Mouse (Mus musculus) midbrain, embryonic 14.5 days (tissue): ENCODE measurements around the gene Nfya. TPM values are rescaled to one million over a fixed set of nuclear protein-coding genes. Genes with fewer than 3 reads are reported as not detected.
A peak's percentile ranks its signal among the peaks of the same experiment; 100 is the strongest.

ENCODE experiments used
- ATAC-seq: fragments of 200-750 bp; cut with Nextera tagmentation; 2 replicates; pipeline ENCODE4 v1.8.0; 2017; ENCODE audit warnings: moderate number of reproducible peaks, moderate library complexity; ENCODE audit not compliant: low FRiP score, low TSS enrichment
- DNase-seq: peaks from one replicate; pipeline ENCODE4 v3.0.0-alpha.2; 2015
- H3K27ac ChIP-seq: fragments of 300-500 bp; sonication (generic); replicated peaks from 2 replicates; pipeline ENCODE4 v1.5.1; 2014; ENCODE audit warnings: mild to moderate bottlenecking, low read depth, low read length, moderate library complexity
- H3K27me3 ChIP-seq: fragments of 300-500 bp; sonication (generic); 2 replicates; pipeline ENCODE4 v1.6.1; 2014; ENCODE audit warnings: low read length, control low read depth, mixed read lengths; ENCODE audit not compliant: control insufficient read depth, insufficient read depth
- H3K36me3 ChIP-seq: fragments of 300-500 bp; sonication (generic); 2 replicates; pipeline ENCODE4 v1.6.1; 2014; ENCODE audit warnings: low read length, control low read depth; ENCODE audit not compliant: control insufficient read depth, insufficient read depth
- H3K4me1 ChIP-seq: fragments of 300-500 bp; sonication (generic); 2 replicates; pipeline ENCODE4 v1.6.1; 2014; ENCODE audit warnings: mild to moderate bottlenecking, antibody characterized with exemption, low read length, control low read depth; ENCODE audit not compliant: control insufficient read depth, insufficient read depth
- H3K4me2 ChIP-seq: fragments of 300-500 bp; sonication (generic); 2 replicates; pipeline ENCODE4 v1.6.1; 2014; ENCODE audit warnings: mild to moderate bottlenecking, low read length, moderate library complexity
- H3K4me3 ChIP-seq: fragments of 300-500 bp; sonication (generic); replicated peaks from 2 replicates; pipeline ENCODE4 v1.5.1; 2014; ENCODE audit warnings: low read depth, low read length
- H3K9ac ChIP-seq: fragments of 300-500 bp; sonication (generic); replicated peaks from 2 replicates; pipeline ENCODE4 v1.6.1; 2014; ENCODE audit warnings: mild to moderate bottlenecking, low read length, moderate library complexity
- H3K9me3 ChIP-seq: fragments of 300-500 bp; sonication (generic); 2 replicates; pipeline ENCODE4 v1.6.1; 2016; ENCODE audit warnings: low read length, control low read depth, mixed read lengths; ENCODE audit not compliant: control insufficient read depth
- WGBS: fragments of 180-500 bp; shearing (Covaris S2); extraction: QIAGEN DNeasy Blood & Tissue Kit; methylation state at CpG from one replicate; pipeline ENCODE4 v1.1.7; 2014; 5-methylcytosine and 5-hydroxymethylcytosine counted together
- polyA plus RNA-seq: library from polyadenylated mRNA; unstranded; fragments of >200 nt; fragmentation: Nextera tagmentation; extraction: Ambion mirVana; gene quantifications from 2 replicates; pipeline ENCODE4 v1.2.1, GENCODE M21; 2014

Nfya gene
- polyA plus RNA-seq, 1 experiment from 2014 or later: 16.5 TPM

- peak overlapping the region; percentile 85 for H3K4me3 ChIP-seq
- ATAC-seq (peak; percentile 11), DNase-seq (peak; percentile 83)
- no peaks in the 10 kb centered on the region for H3K9me3 ChIP-seq
- peak overlapping the region; percentile 64 for H3K4me2 ChIP-seq
- H3K9ac ChIP-seq: peak overlapping the region; percentile 96
- peaks cover 22% of the 10 kb centered on the region for H3K4me1 ChIP-seq
- peak overlapping the region; percentile 100 for H3K27ac ChIP-seq
- under 1% methylated on average over 47 of the region's 47 CpGs for WGBS
- 0 out of 2 replicates have a peak, but pooled peaks cover 5% of the 10 kb centered on the region for H3K36me3 ChIP-seq
- H3K27me3 ChIP-seq: no peaks in the 10 kb centered on the region
Measured at GRCm38 (mm10) chr17:48408526-48409291, 997 bp downstream of the Nfya start.

DNA sequence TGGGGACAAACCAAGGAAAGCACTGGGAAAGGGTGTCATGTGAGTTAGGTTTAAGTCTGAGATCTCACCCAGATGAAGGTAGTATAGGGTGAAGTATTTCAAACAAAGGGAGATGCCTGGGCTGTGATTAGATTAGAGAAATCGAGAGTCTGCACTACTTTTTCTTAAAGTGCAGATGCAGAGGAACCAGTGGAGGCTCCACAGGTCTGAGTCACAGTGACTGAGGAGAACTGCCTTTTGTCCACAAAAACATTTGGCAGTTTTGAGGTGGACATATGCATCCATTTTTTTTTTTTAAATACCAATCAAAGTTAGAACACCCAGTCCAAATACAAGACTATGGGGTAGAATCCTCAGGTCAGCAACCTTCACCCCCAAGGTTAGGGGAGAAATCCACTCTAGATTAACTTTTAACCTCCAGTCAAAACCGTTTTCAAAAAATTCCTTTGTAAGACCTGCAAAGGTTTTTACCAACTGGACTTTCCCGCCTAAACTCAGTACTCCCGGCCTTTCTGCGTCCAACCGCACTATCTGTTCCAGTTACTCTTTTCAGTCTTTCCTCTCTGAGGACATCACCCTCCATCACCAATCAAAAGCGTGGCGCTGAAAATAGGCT lies 1.7 kb downstream of the Nfya start:
- WGBS: 10% methylated on average over 8 of the region's 8 CpGs
- no peak for ATAC-seq
- H3K4me1 ChIP-seq: peaks cover 22% of the 10 kb centered on the region

GRCm38 (mm10) chr17:48407154-48407553 lies 2.6 kb downstream of the Nfya start:
- Histone ChIP-seq H3K36me3 (no peaks in the 10 kb centered on the region), H3K27ac (no peak overlapping the region), H3K9me3 (no peaks in the 10 kb centered on the region), H3K27me3 (no peaks in the 10 kb centered on the region), H3K4me1 (peaks cover 22% of the 10 kb centered on the region), H3K9ac (no peak overlapping the region), H3K4me3 (no peak overlapping the region), H3K4me2 (peak overlapping the region; percentile 64)
- ATAC-seq: no peak
- DNase-seq: no peak
- WGBS: 91% methylated on average over 4 of the region's 4 CpGs

More for the DNA sequence above, 1.7 kb downstream of the Nfya start:
- 0 out of 2 replicates have a peak, but pooled peaks cover 2% of the 10 kb centered on the region for H3K36me3 ChIP-seq
- H3K9me3 ChIP-seq: no peaks in the 10 kb centered on the region
- peak overlapping the region; percentile 100 for H3K27ac ChIP-seq
- H3K4me2 ChIP-seq: peak overlapping the region; percentile 64
- H3K4me3 ChIP-seq: peak overlapping the region; percentile 85
- H3K27me3 ChIP-seq: no peaks in the 10 kb centered on the region
- no peak for DNase-seq
- peak overlapping the region; percentile 96 for H3K9ac ChIP-seq

DNA sequence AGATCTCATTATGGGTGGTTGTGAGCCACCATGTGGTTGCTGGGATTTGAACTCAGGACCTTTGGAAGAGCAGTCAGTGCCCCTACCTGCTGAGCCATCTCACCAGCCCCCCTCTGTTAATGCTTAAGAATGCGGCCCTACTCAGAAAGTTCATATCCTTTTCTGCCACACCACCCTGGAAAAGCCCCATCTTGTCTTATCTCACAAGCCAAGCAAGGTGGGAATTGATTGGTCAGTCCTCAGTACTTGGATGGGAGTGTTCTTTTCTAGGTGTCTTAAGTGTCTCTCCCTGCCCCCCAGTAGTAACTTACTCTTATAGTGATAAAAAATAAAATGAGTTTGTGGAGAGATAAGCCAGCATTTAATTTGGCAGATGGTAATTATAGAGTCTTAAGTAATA lies 5.0 kb downstream of the Nfya start:
- no peak overlapping the region for H3K27ac ChIP-seq
- no peak overlapping the region for H3K9ac ChIP-seq
- no peak overlapping the region for H3K4me3 ChIP-seq
- H3K4me2 ChIP-seq: no peak overlapping the region
- H3K9me3 ChIP-seq: no peaks in the 10 kb centered on the region
- peaks cover 14% of the 10 kb centered on the region for H3K4me1 ChIP-seq
- WGBS: 84% methylated on average over 1 of the region's 1 CpGs
- no peak for ATAC-seq
- peaks cover 7% of the 10 kb centered on the region; the same call in 1 of the 2 replicates for H3K36me3 ChIP-seq
- no peak for DNase-seq
- no peaks in the 10 kb centered on the region for H3K27me3 ChIP-seq

GRCm38 (mm10) chr17:48403848-48404247 lies 5.9 kb downstream of the Nfya start:
- Histone ChIP-seq H3K4me3 (no peak overlapping the region), H3K36me3 (peaks cover 15% of the 10 kb centered on the region), H3K4me1 (peaks cover 14% of the 10 kb centered on the region), H3K27me3 (no peaks in the 10 kb centered on the region), H3K27ac (no peak overlapping the region), H3K9me3 (no peaks in the 10 kb centered on the region), H3K4me2 (no peak overlapping the region), H3K9ac (no peak overlapping the region)
- ATAC-seq (no peak), DNase-seq (no peak)
- WGBS: 89% methylated on average over 2 of the region's 2 CpGs

DNA sequence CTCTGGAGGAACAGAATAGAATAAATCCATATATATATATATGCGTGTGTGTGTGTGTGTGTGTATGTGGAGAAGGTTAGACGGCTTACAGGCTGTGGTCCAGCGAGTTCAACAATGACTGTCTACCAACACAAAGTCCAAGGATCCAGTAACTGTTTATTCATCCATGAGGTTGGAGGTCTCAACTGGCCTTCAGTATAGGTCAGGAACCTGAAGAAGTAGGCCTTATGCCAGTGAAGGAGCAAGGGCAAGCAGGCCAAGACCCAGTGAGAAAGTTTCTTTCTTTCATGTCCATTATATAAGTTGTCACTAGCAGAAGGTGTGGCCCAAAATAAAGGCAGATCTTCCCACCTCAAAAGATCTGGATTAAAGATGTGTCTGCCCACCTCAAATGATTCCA lies 7.0 kb downstream of the Nfya start:
- Histone ChIP-seq H3K27ac (no peak overlapping the region), H3K4me2 (no peak overlapping the region), H3K27me3 (no peaks in the 10 kb centered on the region), H3K4me3 (no peak overlapping the region), H3K9ac (no peak overlapping the region), H3K36me3 (peaks cover 25% of the 10 kb centered on the region), H3K9me3 (no peaks in the 10 kb centered on the region), H3K4me1 (peaks cover 7% of the 10 kb centered on the region)
- 97% methylated on average over 3 of the region's 3 CpGs for WGBS
- DNase-seq (no peak), ATAC-seq (no peak)

DNA sequence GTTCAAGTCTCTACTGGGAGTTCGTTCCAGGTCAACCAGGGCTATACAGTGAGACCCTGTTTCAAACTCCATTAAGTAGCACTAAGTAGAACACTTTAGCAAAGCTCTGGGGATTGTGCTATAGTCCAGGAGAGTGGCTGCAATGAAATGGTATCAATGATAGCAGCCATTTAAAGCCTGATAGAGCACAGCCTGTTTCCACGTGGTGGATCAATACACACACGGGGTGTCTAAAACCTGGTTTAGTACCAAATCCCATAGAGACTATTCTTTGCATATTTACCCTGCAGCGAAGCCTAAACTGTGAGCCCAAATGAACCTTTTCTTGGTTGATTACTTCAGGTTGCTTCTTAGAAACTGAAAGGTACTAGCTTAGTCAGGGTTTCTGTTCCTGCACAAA lies 8.0 kb downstream of the Nfya start:
- no peak for DNase-seq

DNA sequence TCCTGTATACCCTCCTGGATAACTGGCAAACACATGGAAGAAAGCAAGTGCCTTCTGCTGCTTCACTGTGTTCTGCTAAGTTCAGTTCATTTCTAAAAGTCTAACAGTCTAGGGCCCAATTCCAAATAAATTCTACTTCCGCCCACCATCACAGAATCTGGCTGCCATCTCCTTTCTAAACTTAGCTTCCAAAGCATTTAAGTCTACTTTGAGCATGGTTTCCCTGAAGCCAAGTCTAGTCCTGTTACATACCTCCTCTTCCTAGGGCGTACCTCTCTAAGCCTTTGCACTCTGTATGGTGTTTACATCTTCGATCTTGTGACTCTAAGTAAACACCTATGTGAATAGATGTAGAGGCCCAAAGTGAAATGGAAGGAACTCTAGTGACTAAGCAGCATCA lies 17.1 kb downstream of the Nfya start:
- H3K27me3 ChIP-seq: no peaks in the 10 kb centered on the region
- DNase-seq (no peak), ATAC-seq (no peak)
- no peak overlapping the region for H3K27ac ChIP-seq
- no peaks in the 10 kb centered on the region for H3K4me1 ChIP-seq
- peaks cover 89% of the 10 kb centered on the region for H3K36me3 ChIP-seq
- H3K4me2 ChIP-seq: no peak overlapping the region
- H3K9ac ChIP-seq: no peak overlapping the region
- WGBS: 95% methylated on average over 3 of the region's 3 CpGs
- no peak overlapping the region for H3K4me3 ChIP-seq
- H3K9me3 ChIP-seq: no peaks in the 10 kb centered on the region

More for the DNA sequence above, 8.0 kb downstream of the Nfya start:
- peaks cover 32% of the 10 kb centered on the region for H3K36me3 ChIP-seq
- WGBS: 82% methylated on average over 4 of the region's 4 CpGs
- no peaks in the 10 kb centered on the region for H3K9me3 ChIP-seq
- no peak for ATAC-seq
- H3K4me3 ChIP-seq: no peak overlapping the region
- H3K4me2 ChIP-seq: no peak overlapping the region
- no peak overlapping the region for H3K27ac ChIP-seq
- no peaks in the 10 kb centered on the region for H3K4me1 ChIP-seq
- H3K9ac ChIP-seq: no peak overlapping the region
- H3K27me3 ChIP-seq: no peaks in the 10 kb centered on the region

GRCm38 (mm10) chr17:48391446-48391845 lies 18.3 kb downstream of the Nfya start:
- H3K4me1 ChIP-seq: no peaks in the 10 kb centered on the region
- H3K27ac ChIP-seq: no peak overlapping the region
- peaks cover 91% of the 10 kb centered on the region for H3K36me3 ChIP-seq
- no peaks in the 10 kb centered on the region for H3K9me3 ChIP-seq
- H3K27me3 ChIP-seq: no peaks in the 10 kb centered on the region
- H3K9ac ChIP-seq: no peak overlapping the region
- DNase-seq: no peak
- no peak overlapping the region for H3K4me3 ChIP-seq
- WGBS: 91% methylated on average over 5 of the region's 5 CpGs
- ATAC-seq: no peak
- no peak overlapping the region for H3K4me2 ChIP-seq
